Mouse (Mus musculus) layer of hippocampus, postnatal 36 days (tissue): ENCODE data around the gene Ptbp1. TPM values are rescaled to one million over a fixed set of nuclear protein-coding genes. Genes with fewer than 3 reads are reported as not detected.
"Not testable (repeated sequence)": the region's sequence is repeated elsewhere in the genome, so short reads cannot be mapped to it uniquely, and the experiment has no call there.

Source experiments
- DNase-seq, 2 experiments: peaks; one replicate each; pipeline ENCODE4 v3.0.0; 2022
- total RNA-seq, 2 experiments: library from RNA; stranded (reverse); gene quantifications; 2 replicates each; pipeline ENCODE4 v1.2.3; 2021

The Ptbp1 gene
- total RNA-seq, 2 experiments from 2014 or later, result 43.1 to 52.6 TPM

- DNase-seq, result no peak
Observed at GRCm38 (mm10) chr10:79884446-79884845, 30.2 kb downstream of the Ptbp1 start.

- not testable (repeated sequence) for DNase-seq
Observed at GRCm38 (mm10) chr10:79884938-79885337, 30.7 kb downstream of the Ptbp1 start.

GRCm38 (mm10) chr10:79886054-79886453, 31.8 kb downstream of the Ptbp1 start, which contains the start of gene Elane:
Gene Elane (plus strand): TSS chr10:79886247.
- no peak for DNase-seq

GRCm38 (mm10) chr10:79886611-79887010, 32.4 kb downstream of the Ptbp1 start:
- no peak for DNase-seq

- DNase-seq, result no peak
Observed at GRCm38 (mm10) chr10:79889386-79889785, 35.2 kb downstream of the Ptbp1 start.

- no peak for DNase-seq
Observed at GRCm38 (mm10) chr10:79890670-79891069, 36.4 kb downstream of the Ptbp1 start, which contains the start of gene Cfd. Gene Cfd (plus strand): TSS chr10:79890853.

- peak; percentile 65 to 78 for DNase-seq
Observed at GRCm38 (mm10) chr10:79892451-79893118, 38.4 kb downstream of the Ptbp1 start.

GRCm38 (mm10) chr10:79896306-79896705, 42.1 kb downstream of the Ptbp1 start:
- no peak for DNase-seq

- no peak for DNase-seq
Observed at GRCm38 (mm10) chr10:79896814-79897213, 42.6 kb downstream of the Ptbp1 start.

- no peak for DNase-seq
Observed at GRCm38 (mm10) chr10:79897316-79898245, 43.4 kb downstream of the Ptbp1 start.

- DNase-seq, result peak; percentile 68 to 77
Observed at GRCm38 (mm10) chr10:79900951-79901410, 46.8 kb downstream of the Ptbp1 start.

GRCm38 (mm10) chr10:79906712-79907111, 52.5 kb downstream of the Ptbp1 start:
- DNase-seq, result no peak

- no peak for DNase-seq
Observed at GRCm38 (mm10) chr10:79907415-79907814, 53.2 kb downstream of the Ptbp1 start.

GRCm38 (mm10) chr10:79908167-79909091, 54.2 kb downstream of the Ptbp1 start, which contains the start of gene Med16:
Gene Med16 (minus strand): TSS chr10:79908923.
- DNase-seq, result peak; percentile 96 to 97

GRCm38 (mm10) chr10:79909092-79909922, 55.1 kb downstream of the Ptbp1 start:
- DNase-seq, result peak; percentile 48

- DNase-seq, result no peak
Observed at GRCm38 (mm10) chr10:79910556-79910955, 56.3 kb downstream of the Ptbp1 start, which contains the start of gene Gm26602. Gene Gm26602 (plus strand): TSS chr10:79910856.

GRCm38 (mm10) chr10:79912412-79912811, 58.2 kb downstream of the Ptbp1 start:
- no peak for DNase-seq
